Mouse (Mus musculus): ENCODE results near the gene Cacna2d3. TPM values are rescaled to one million over a fixed set of nuclear protein-coding genes. Genes with fewer than 3 reads are reported as not detected.

The Cacna2d3 gene
- total RNA-seq, 1 experiment: 0.40 TPM

DNA sequence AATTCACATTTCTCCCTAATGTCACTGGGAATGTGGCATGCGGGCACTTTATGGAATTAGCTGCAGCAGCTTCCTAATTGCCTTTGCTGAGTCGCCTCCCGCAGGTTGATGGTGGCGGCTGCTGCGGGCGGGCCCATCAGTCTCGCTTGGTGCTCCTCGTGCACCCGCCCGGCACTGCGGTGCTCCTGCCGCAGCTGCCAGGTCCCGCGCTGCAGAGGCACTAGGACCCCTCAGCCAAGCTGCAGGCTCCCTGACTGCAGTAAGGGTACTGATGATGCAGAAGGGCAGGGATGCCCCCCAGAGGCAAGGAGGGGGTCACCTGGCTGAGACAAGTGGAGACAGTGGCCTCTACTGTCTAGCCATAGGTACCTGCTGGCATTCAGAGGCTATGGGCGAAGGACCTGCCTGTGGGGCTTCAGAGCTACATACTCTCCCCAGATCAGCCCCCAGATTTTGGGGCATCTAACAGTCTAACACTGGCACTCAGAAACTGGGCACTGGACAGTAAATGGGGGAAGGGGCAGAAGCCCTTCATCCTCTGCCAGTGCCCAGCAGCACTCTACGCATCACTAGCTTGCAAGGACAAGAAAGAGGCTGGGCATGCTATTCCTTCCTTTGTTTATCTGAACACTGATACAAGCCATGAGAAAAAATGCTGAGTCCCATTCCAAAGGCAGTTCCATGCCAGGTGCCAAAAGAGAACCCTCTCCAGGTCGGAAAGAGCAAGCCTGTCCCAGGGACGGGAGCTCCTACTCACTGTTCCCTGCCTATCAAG, 13.9 kb downstream of the Cacna2d3 start:
- DNase-seq (ENCODE audit: low read depth, low spot score): no peak
- TF ChIP-seq ZC3H11A (IDR thresholded peaks at IDR 0.05; ENCODE audit: borderline replicate concordance, low read depth, low read length) (no peak), ZNF384 (IDR thresholded peaks at IDR 0.05; ENCODE audit: low read depth, low read length) (no peak), HCFC1 (IDR thresholded peaks at IDR 0.05; ENCODE audit: borderline replicate concordance, insufficient read depth, low read length) (no peak), MAFK (IDR thresholded peaks at IDR 0.05; ENCODE audit: insufficient read depth, low read depth, low read length) (no peak), CHD2 (IDR thresholded peaks at IDR 0.05; ENCODE audit: low read depth, low read length) (no peak)
- H3K4me1 ChIP-seq (ENCODE audit: control insufficient read depth in 2 of 2, insufficient read depth in 2 of 2, low read length in 2 of 2, poor library complexity in 1 of 2): peaks cover 0 to 3% of the 10 kb centered on the region in 2 experiments; a peak in 1 of 4 replicates
- in situ Hi-C loops (cut with MboI; ENCODE audit: low sequenced_read_pairs in 2 of 2, unreplicated experiment in 2 of 2): no loop called here
- H3K27ac ChIP-seq (ENCODE audit: insufficient read depth, low read depth, low read length, poor library complexity, severe bottlenecking): no peak overlapping the region
- no peak overlapping the region for H3K9ac ChIP-seq (ENCODE audit: insufficient read depth, low read depth, low read length, poor library complexity, severe bottlenecking)
- H3K4me3 ChIP-seq (ENCODE audit: insufficient read depth in 1 of 2, low read depth in 1 of 2, low read length in 2 of 2, poor library complexity in 1 of 2, severe bottlenecking in 1 of 2): no peak overlapping the region
- no peaks in the 10 kb centered on the region for H3K36me3 ChIP-seq (ENCODE audit: control insufficient read depth, insufficient read depth, low read length, poor library complexity, severe bottlenecking)
- H3K9me3 ChIP-seq (ENCODE audit: control insufficient read depth, insufficient read depth, low read depth, low read length): no peaks in the 10 kb centered on the region

DNA sequence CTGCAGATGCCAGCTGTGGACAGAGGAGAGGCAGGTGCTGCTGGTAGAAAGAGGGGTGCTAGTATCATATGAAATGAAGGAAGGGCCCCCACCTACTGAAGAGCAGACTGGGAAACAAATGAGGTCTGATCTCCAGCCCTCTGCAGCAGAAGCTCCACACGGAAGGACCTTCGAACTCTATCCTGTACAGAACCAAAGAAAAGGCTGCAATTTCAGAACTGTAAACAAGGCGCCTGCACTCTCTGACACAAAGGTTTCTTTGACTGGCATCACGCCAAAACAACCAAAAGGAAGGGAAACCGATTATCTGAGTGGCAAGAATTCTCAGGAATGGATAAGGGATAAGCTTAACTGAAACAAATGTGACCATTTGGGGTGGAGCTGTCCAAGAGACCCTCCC, 18.9 kb downstream of the Cacna2d3 start:
- Histone ChIP-seq H3K27ac (ENCODE audit: insufficient read depth, low read depth, low read length, poor library complexity, severe bottlenecking) (no peak overlapping the region), H3K4me1 (ENCODE audit: control insufficient read depth in 2 of 2, insufficient read depth in 2 of 2, low read length in 2 of 2, poor library complexity in 1 of 2) (peaks cover 0 to 2% of the 10 kb centered on the region in 2 experiments; a peak in 1 of 4 replicates), H3K36me3 (ENCODE audit: control insufficient read depth, insufficient read depth, low read length, poor library complexity, severe bottlenecking) (no peaks in the 10 kb centered on the region), H3K4me3 (ENCODE audit: insufficient read depth in 1 of 2, low read depth in 1 of 2, low read length in 2 of 2, poor library complexity in 1 of 2, severe bottlenecking in 1 of 2) (no peak overlapping the region), H3K9me3 (ENCODE audit: control insufficient read depth, insufficient read depth, low read depth, low read length) (no peaks in the 10 kb centered on the region), H3K9ac (ENCODE audit: insufficient read depth, low read depth, low read length, poor library complexity, severe bottlenecking) (no peak overlapping the region)
- in situ Hi-C loops (cut with MboI; ENCODE audit: low sequenced_read_pairs in 2 of 2, unreplicated experiment in 2 of 2): no loop called here
- TF ChIP-seq CHD2 (IDR thresholded peaks at IDR 0.05; ENCODE audit: low read depth, low read length): no peak
- TF ChIP-seq HCFC1 (IDR thresholded peaks at IDR 0.05; ENCODE audit: borderline replicate concordance, insufficient read depth, low read length): no peak
- TF ChIP-seq MAFK (IDR thresholded peaks at IDR 0.05; ENCODE audit: insufficient read depth, low read depth, low read length): no peak
- TF ChIP-seq ZNF384 (IDR thresholded peaks at IDR 0.05; ENCODE audit: low read depth, low read length): no peak
- TF ChIP-seq ZC3H11A (IDR thresholded peaks at IDR 0.05; ENCODE audit: borderline replicate concordance, low read depth, low read length): no peak
- DNase-seq (ENCODE audit: low read depth, low spot score): no peak

DNA sequence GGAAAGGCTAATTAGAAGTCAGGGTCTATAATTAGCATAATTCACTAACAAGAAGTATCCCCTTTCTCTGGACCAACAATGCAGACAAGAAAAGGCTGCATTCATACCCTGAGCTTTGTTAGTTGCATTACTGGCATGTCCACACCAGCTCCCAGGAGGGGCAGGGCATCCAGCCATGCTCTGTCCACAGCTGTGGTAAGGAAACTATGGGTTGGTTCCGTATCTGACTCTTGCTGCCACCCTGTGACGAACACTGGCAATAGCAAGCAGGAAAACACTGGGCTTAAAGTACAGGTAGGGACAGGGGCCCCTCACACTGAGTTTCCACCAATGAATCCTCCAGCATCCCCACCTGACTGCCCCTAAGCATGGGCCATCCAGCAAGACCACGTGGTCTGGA, 25.5 kb downstream of the Cacna2d3 start:
- Histone ChIP-seq H3K4me3 (ENCODE audit: insufficient read depth in 1 of 2, low read depth in 1 of 2, low read length in 2 of 2, poor library complexity in 1 of 2, severe bottlenecking in 1 of 2) (no peak overlapping the region), H3K27ac (ENCODE audit: insufficient read depth, low read depth, low read length, poor library complexity, severe bottlenecking) (no peak overlapping the region), H3K36me3 (ENCODE audit: control insufficient read depth, insufficient read depth, low read length, poor library complexity, severe bottlenecking) (no peaks in the 10 kb centered on the region), H3K9ac (ENCODE audit: insufficient read depth, low read depth, low read length, poor library complexity, severe bottlenecking) (no peak overlapping the region), H3K9me3 (ENCODE audit: control insufficient read depth, insufficient read depth, low read depth, low read length) (no peaks in the 10 kb centered on the region), H3K4me1 (ENCODE audit: control insufficient read depth in 2 of 2, insufficient read depth in 2 of 2, low read length in 2 of 2, poor library complexity in 1 of 2) (no peaks in the 10 kb centered on the region)
- TF ChIP-seq ZNF384 (IDR thresholded peaks at IDR 0.05; ENCODE audit: low read depth, low read length): no peak
- peak; percentile 64; the same call in 1 of the 2 replicates for TF ChIP-seq ZC3H11A (IDR thresholded peaks at IDR 0.05; ENCODE audit: borderline replicate concordance, low read depth, low read length)
- no peak for TF ChIP-seq MAFK (IDR thresholded peaks at IDR 0.05; ENCODE audit: insufficient read depth, low read depth, low read length)
- TF ChIP-seq CHD2 (IDR thresholded peaks at IDR 0.05; ENCODE audit: low read depth, low read length): no peak
- DNase-seq (ENCODE audit: low read depth, low spot score): no peak
- in situ Hi-C loops (cut with MboI; ENCODE audit: low sequenced_read_pairs in 2 of 2, unreplicated experiment in 2 of 2): no loop called here

DNA sequence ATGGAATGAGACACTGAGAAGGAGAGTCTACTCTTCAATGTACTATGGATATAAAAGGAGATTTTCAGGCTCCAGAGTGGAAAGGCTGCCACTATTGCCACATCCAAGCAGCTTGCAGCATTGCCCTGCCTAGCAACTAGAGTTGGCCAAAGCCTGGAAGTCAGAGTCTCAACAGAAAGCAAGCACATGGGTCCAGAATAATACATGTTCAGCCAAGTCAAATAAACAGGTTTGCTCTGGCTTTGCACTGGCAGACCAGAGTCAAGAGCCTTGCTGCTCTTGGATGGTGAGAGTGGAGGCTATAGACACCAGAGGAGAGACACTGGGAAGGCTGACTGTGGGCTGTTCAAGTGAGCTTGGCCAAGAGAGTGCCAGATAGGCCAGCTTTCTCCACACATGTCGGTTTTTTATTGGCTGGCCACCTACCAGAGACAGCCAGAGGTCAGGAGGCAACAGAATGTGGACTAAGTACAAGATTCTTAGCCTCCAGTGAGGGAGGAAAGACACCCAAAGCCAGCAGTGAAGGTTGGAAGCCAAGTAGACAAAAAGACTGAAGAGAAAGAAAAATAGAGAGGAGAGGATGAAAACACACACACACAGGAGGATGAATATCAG, 49.1 kb downstream of the Cacna2d3 start:
- Histone ChIP-seq H3K4me3 (ENCODE audit: insufficient read depth in 1 of 2, low read depth in 1 of 2, low read length in 2 of 2, poor library complexity in 1 of 2, severe bottlenecking in 1 of 2) (no peak overlapping the region), H3K9ac (ENCODE audit: insufficient read depth, low read depth, low read length, poor library complexity, severe bottlenecking) (no peak overlapping the region), H3K27ac (ENCODE audit: insufficient read depth, low read depth, low read length, poor library complexity, severe bottlenecking) (no peak overlapping the region), H3K4me1 (ENCODE audit: control insufficient read depth in 2 of 2, insufficient read depth in 2 of 2, low read length in 2 of 2, poor library complexity in 1 of 2) (no peaks in the 10 kb centered on the region), H3K36me3 (ENCODE audit: control insufficient read depth, insufficient read depth, low read length, poor library complexity, severe bottlenecking) (no peaks in the 10 kb centered on the region), H3K9me3 (ENCODE audit: control insufficient read depth, insufficient read depth, low read depth, low read length) (no peaks in the 10 kb centered on the region)
- in situ Hi-C loops (cut with MboI; ENCODE audit: low sequenced_read_pairs in 2 of 2, unreplicated experiment in 2 of 2): no loop called here
- DNase-seq (ENCODE audit: low read depth, low spot score): no peak
- no peak for TF ChIP-seq HCFC1 (IDR thresholded peaks at IDR 0.05; ENCODE audit: borderline replicate concordance, insufficient read depth, low read length)
- TF ChIP-seq ZC3H11A (IDR thresholded peaks at IDR 0.05; ENCODE audit: borderline replicate concordance, low read depth, low read length): no peak
- no peak for TF ChIP-seq MAFK (IDR thresholded peaks at IDR 0.05; ENCODE audit: insufficient read depth, low read depth, low read length)
- TF ChIP-seq ZNF384 (IDR thresholded peaks at IDR 0.05; ENCODE audit: low read depth, low read length): no peak
- TF ChIP-seq CHD2 (IDR thresholded peaks at IDR 0.05; ENCODE audit: low read depth, low read length): no peak

All from ES-E14 (cell line).